Mouse (Mus musculus) thymus, adult 2 months (tissue): ENCODE data around the gene Spaar.

Source experiments
- CTCF ChIP-seq: fragments of 200-500 bp; IDR thresholded peaks from 2 replicates; pipeline ENCODE4 v1.5.1; 2012; ENCODE audit warnings: mild to moderate bottlenecking, control low read depth, low read length, moderate library complexity, borderline replicate concordance; ENCODE audit not compliant: control insufficient read depth, poor library complexity, insufficient read depth; ENCODE audit errors: extremely low read depth
- POLR2A ChIP-seq: fragments of 200-500 bp; IDR thresholded peaks from 2 replicates; pipeline ENCODE4 v1.6.1; 2012; ENCODE audit warnings: mild to moderate bottlenecking, low read length, control low read depth, moderate library complexity; ENCODE audit not compliant: control insufficient read depth, poor library complexity, insufficient read depth; ENCODE audit errors: extremely low read depth

DNA sequence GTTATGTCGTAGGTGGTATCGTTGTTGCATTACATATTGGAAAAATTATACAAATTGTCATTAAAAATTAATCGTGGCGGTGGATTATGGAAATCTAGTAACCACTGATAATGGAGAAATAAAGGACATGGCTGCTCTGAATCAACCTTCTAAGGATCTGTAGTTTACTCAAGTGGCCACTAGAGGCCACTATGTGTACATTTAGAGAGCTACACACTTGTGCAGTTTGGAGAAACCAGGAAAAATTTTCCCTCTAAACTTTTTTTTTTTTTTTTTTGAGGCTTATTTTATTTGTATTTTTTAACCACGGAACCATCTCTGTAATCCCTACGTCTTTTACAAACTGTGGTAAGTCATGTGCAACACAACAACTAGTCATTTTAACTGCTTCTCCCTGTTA, 15.4 kb downstream of the Spaar start:
- TF ChIP-seq CTCF, result no peak
- TF ChIP-seq POLR2A, result no peak
